Mouse (Mus musculus): ENCODE results near the gene Fgfr3. TPM values are rescaled to one million over a fixed set of nuclear protein-coding genes. Genes with fewer than 3 reads are reported as not detected.

Gene Fgfr3
- polyA plus RNA-seq, 1 experiment from 2014 or later, result 64.4 TPM

GRCm38 (mm10) chr5:33687142-33687541 is 34.3 kb upstream of the Fgfr3 start:
- no peaks in the 10 kb centered on the region for H3K9me3 ChIP-seq (ENCODE audit: control insufficient read depth, low read length)
- no peak for ATAC-seq (ENCODE audit: low read depth)
- H3K4me3 ChIP-seq (ENCODE audit: low read length), result no peak overlapping the region
- H3K4me2 ChIP-seq (ENCODE audit: low read depth, low read length), result no peak overlapping the region
- peaks cover 33% of the 10 kb centered on the region for H3K4me1 ChIP-seq (replicated peaks; ENCODE audit: control insufficient read depth, insufficient read depth, low read length)
- no peaks in the 10 kb centered on the region for H3K36me3 ChIP-seq (ENCODE audit: control insufficient read depth, insufficient read depth, low read length)
- no peak overlapping the region for H3K9ac ChIP-seq (ENCODE audit: low read length)
- H3K27ac ChIP-seq (ENCODE audit: low read length), result no peak overlapping the region
- H3K27me3 ChIP-seq (ENCODE audit: control insufficient read depth, insufficient read depth, low read depth, low read length), result no peaks in the 10 kb centered on the region
- 56% methylated on average over 4 of the region's 4 CpGs for WGBS

DNA sequence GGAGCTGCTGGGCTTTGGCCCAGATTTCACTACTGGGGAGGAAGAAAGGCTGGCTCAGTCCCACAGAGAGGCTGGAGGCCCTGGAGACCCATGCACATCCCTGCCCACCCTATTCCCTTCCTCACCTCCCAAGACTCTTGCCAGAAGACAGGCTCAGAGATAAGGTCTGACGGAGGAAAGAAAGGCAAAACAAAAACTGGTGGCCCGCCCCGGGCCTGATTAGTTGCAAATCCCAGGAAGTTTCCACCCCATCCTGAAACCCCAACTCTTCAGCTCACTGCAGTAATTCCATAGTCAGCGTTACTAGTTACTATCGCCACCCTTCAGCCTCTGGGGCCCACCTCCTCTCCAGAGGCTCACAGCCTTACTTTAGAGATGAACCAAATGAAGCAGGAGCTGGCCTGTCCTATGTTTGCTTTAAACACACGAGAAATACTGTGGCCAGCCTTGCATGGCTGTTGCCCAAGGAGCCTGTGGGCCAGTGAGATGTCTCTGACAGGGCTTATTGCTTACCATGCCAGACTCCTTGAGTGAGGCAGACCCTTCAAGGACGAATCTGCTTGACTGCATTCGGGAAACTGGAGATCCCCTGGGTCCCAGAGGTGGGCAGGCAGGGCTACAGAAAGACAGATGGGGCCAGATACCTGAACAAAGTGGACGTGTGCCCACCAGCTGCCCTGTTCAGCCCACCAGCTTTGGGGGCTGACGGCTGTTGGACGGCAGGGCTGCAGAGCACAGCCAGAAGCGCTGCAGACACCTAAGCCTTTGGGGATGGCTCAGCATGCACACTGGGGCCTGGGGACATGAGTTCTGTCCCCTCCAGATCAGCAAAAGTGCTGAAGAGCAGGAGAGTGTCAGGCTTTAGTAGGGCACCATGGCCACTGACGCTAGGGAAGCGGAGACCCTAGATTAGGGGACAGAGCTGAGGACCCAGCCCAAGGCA is 32.9 kb upstream of the Fgfr3 start:
- peaks cover 46% of the 10 kb centered on the region for H3K4me1 ChIP-seq (replicated peaks; ENCODE audit: control insufficient read depth, insufficient read depth, low read length)
- H3K36me3 ChIP-seq (ENCODE audit: control insufficient read depth, insufficient read depth, low read length), result no peaks in the 10 kb centered on the region
- no peak overlapping the region for H3K4me3 ChIP-seq (ENCODE audit: low read length)
- WGBS, result 60% methylated on average over 14 of the region's 14 CpGs
- peak overlapping the region; percentile 39 for H3K27ac ChIP-seq (ENCODE audit: low read length)
- H3K27me3 ChIP-seq (ENCODE audit: control insufficient read depth, insufficient read depth, low read depth, low read length), result no peaks in the 10 kb centered on the region
- peak overlapping the region; percentile 52 for H3K9ac ChIP-seq (ENCODE audit: low read length)
- no peak for ATAC-seq (ENCODE audit: low read depth)
- H3K9me3 ChIP-seq (ENCODE audit: control insufficient read depth, low read length), result no peaks in the 10 kb centered on the region
- no peak overlapping the region for H3K4me2 ChIP-seq (ENCODE audit: low read depth, low read length)

DNA sequence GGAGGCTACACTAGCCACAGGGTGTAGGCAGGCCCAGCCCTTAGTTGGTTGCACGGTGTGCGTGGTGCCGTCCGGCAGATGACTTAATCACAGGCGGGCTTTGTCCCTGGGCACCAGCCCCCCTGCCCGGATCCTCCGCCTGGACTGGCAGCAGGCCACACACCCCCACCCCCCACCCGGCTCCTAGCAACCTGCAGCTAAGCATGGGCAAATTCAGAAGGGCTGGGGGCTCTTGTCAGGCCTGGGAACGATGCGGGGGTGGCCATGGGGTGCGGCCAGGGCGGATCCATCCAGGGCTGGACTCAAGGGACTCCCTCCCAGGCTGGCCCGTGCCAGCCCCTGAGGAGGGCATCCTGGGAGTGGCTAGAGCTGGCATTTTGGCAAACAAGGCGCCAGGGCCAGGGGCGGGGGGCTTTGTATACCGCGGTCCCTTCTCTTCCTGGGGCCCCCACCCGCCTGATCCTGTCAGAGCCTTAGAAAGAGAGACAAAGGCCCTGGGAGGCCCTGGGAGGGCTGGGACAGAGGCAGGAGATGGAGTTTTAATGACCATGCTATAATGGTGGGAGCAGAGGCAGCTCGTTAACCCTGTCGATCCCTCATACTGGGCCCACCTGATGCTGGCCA is 32.1 kb upstream of the Fgfr3 start:
- Histone ChIP-seq H3K27ac (ENCODE audit: low read length) (peak overlapping the region; percentile 62), H3K4me1 (replicated peaks; ENCODE audit: control insufficient read depth, insufficient read depth, low read length) (peaks cover 53% of the 10 kb centered on the region), H3K27me3 (ENCODE audit: control insufficient read depth, insufficient read depth, low read depth, low read length) (no peaks in the 10 kb centered on the region), H3K9ac (ENCODE audit: low read length) (peak overlapping the region; percentile 52), H3K4me2 (ENCODE audit: low read depth, low read length) (no peak overlapping the region), H3K9me3 (ENCODE audit: control insufficient read depth, low read length) (no peaks in the 10 kb centered on the region), H3K36me3 (ENCODE audit: control insufficient read depth, insufficient read depth, low read length) (no peaks in the 10 kb centered on the region), H3K4me3 (ENCODE audit: low read length) (no peak overlapping the region)
- peak; percentile 48; the same call in 1 of the 2 replicates for ATAC-seq (ENCODE audit: low read depth)
- 55% methylated on average over 20 of the region's 20 CpGs for WGBS

DNA sequence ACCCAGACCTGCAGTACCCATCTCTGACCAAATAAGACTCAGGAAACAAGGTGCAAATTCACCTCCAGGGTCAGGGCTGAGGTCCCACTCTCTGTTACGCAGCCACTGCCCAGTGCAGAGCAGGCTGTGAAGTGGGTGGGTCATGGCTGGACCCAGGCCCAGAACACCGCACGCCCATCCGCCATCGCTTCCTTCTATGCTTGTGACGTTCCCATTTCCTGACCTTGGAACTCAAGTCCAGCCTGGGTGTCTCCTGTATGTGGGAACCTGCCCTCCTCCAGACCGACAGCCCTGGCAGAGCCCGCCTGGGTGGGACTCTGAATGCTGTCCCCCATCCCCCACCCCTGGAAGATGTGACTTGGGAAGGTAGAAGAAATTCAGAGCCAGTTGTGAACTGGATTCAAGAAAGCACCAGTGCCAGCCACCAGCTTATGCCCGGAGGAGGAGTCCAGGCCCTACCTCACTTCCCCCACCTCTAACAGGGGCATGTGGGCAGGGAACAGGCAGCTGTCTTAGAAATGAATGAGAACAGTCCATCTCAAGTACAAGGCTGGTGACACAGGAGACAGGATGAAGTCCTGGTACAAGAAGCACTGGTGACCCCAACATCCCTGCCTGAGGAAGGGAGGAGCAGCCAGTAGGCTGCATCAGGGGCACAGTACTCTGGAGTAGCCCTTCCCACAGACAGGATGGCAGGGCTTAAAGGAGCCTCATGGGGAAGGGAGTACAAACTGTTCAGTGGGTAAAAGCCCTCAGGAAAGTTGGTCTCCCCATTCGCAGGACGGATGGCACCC is 31.4 kb upstream of the Fgfr3 start:
- Histone ChIP-seq H3K4me3 (ENCODE audit: low read length) (no peak overlapping the region), H3K9me3 (ENCODE audit: control insufficient read depth, low read length) (no peaks in the 10 kb centered on the region), H3K4me2 (ENCODE audit: low read depth, low read length) (no peak overlapping the region), H3K4me1 (replicated peaks; ENCODE audit: control insufficient read depth, insufficient read depth, low read length) (peaks cover 56% of the 10 kb centered on the region), H3K27me3 (ENCODE audit: control insufficient read depth, insufficient read depth, low read depth, low read length) (no peaks in the 10 kb centered on the region), H3K27ac (ENCODE audit: low read length) (peak overlapping the region; percentile 62), H3K36me3 (ENCODE audit: control insufficient read depth, insufficient read depth, low read length) (no peaks in the 10 kb centered on the region), H3K9ac (ENCODE audit: low read length) (peak overlapping the region; percentile 52)
- ATAC-seq (ENCODE audit: low read depth), result peak; percentile 8; the same call in 1 of the 2 replicates
- 71% methylated on average over 11 of the region's 11 CpGs for WGBS

DNA sequence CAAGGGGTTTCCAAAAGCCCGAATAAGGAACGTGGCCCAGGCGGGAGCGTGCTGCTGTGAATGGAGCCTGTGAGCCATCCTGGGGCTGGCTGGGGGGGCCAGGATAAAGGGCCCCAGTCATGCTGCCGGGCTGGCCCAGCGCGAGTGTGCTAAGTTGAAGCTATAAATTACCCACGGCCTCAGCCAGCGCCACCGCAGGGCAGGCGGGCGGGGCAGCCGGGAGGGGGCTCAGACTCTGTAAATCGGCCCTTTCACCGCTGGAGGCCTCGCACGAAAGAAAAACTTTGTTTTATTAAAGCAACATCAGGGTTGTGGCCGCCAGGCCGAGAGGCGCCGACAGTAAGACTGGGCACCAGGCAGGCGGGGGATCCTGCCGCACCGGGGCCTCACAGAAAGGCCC is 29.1 kb upstream of the Fgfr3 start:
- peak overlapping the region; percentile 0 for H3K4me2 ChIP-seq (ENCODE audit: low read depth, low read length)
- no peaks in the 10 kb centered on the region for H3K36me3 ChIP-seq (ENCODE audit: control insufficient read depth, insufficient read depth, low read length)
- H3K9me3 ChIP-seq (ENCODE audit: control insufficient read depth, low read length), result no peaks in the 10 kb centered on the region
- no peaks in the 10 kb centered on the region; the same call in 1 of the 2 replicates for H3K27me3 ChIP-seq (ENCODE audit: control insufficient read depth, insufficient read depth, low read depth, low read length)
- H3K9ac ChIP-seq (ENCODE audit: low read length), result peak overlapping the region; percentile 33
- H3K4me3 ChIP-seq (ENCODE audit: low read length), result no peak overlapping the region
- peaks cover 66% of the 10 kb centered on the region for H3K4me1 ChIP-seq (replicated peaks; ENCODE audit: control insufficient read depth, insufficient read depth, low read length)
- peak overlapping the region; percentile 90 for H3K27ac ChIP-seq (ENCODE audit: low read length)
- ATAC-seq (ENCODE audit: low read depth), result peak; percentile 24
- WGBS, result 4% methylated on average over 24 of the region's 24 CpGs

DNA sequence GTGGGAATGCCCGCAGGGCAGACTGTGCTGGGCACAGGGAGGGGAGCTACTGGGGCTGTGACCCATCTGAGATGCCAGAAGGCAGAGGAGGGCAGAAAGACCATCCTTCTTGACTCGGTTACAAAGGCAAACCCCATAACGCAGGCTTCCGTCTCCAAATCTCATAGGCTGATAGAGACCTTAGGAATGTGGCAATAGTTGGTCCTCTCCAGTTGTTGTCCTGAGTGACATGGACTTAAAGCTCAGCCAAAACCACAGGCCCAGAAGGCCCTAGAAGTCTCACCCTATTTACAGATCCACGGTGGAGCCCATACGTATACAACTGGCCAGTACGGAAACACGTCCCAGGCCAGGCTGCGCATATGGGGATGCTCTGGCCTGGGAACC is 27.0 kb upstream of the Fgfr3 start:
- Histone ChIP-seq H3K4me2 (ENCODE audit: low read depth, low read length) (peak overlapping the region; percentile 87), H3K4me1 (replicated peaks; ENCODE audit: control insufficient read depth, insufficient read depth, low read length) (peaks cover 65% of the 10 kb centered on the region), H3K9ac (ENCODE audit: low read length) (peak overlapping the region; percentile 38), H3K4me3 (ENCODE audit: low read length) (no peak overlapping the region), H3K27ac (ENCODE audit: low read length) (peak overlapping the region; percentile 98), H3K36me3 (ENCODE audit: control insufficient read depth, insufficient read depth, low read length) (no peaks in the 10 kb centered on the region), H3K27me3 (ENCODE audit: control insufficient read depth, insufficient read depth, low read depth, low read length) (no peaks in the 10 kb centered on the region; the same call in 1 of the 2 replicates), H3K9me3 (ENCODE audit: control insufficient read depth, low read length) (no peaks in the 10 kb centered on the region)
- WGBS, result 51% methylated on average over 9 of the region's 9 CpGs
- ATAC-seq (ENCODE audit: low read depth), result no peak

DNA sequence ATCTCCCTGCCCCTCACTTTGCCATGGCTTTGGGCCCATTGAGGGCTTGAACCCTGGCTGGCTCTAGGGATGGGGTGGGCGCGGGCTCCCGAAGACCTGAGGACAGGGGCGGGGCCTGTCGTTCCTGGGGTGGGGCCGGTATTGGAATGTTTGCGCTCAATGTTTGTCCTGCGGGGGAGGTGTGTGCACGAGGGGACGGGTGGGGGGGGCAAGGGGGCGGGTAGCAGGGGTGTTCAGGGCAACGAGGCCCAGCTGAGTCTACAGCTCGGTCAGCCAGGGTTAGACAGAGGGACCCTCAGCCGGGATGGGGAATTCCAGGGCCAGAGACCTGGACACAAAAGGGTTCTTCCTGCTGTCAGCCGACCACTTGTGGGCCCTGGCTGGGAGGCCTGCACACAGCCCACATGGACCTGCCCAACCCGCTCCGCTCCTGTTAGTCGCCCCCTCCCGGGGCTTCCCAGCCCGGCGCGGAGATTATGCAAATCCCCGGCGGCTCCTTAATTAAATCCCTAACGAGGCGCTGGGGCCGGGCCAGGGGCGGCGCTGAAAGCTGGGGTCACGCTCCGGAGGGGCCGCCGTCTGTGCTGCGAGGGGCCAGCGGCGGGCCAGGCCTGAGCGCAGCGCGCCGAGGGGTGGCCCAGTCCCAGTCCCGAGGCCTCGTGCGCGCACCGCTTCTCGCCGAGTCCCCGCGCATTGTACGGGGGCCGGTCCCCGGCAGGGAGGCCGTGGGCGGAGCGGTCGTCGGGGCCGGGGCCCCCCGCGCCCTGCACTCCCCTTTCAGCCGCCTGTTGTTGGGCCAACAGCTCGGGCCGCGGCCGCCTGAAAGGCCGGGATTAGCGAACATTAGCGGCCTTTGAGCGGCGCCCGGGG is 26.4 kb upstream of the Fgfr3 start:
- WGBS, result 2% methylated on average over 54 of the region's 71 CpGs
- ATAC-seq (ENCODE audit: low read depth), result peak; percentile 57
- Histone ChIP-seq H3K4me3 (ENCODE audit: low read length) (peak overlapping the region; percentile 50), H3K36me3 (ENCODE audit: control insufficient read depth, insufficient read depth, low read length) (no peaks in the 10 kb centered on the region), H3K27me3 (ENCODE audit: control insufficient read depth, insufficient read depth, low read depth, low read length) (no peaks in the 10 kb centered on the region; the same call in 1 of the 2 replicates), H3K9me3 (ENCODE audit: control insufficient read depth, low read length) (no peaks in the 10 kb centered on the region), H3K27ac (ENCODE audit: low read length) (peak overlapping the region; percentile 98), H3K4me2 (ENCODE audit: low read depth, low read length) (peak overlapping the region; percentile 87), H3K9ac (ENCODE audit: low read length) (peak overlapping the region; percentile 78), H3K4me1 (replicated peaks; ENCODE audit: control insufficient read depth, insufficient read depth, low read length) (peaks cover 62% of the 10 kb centered on the region)

GRCm38 (mm10) chr5:33695718-33696121 is 25.8 kb upstream of the Fgfr3 start:
- 9% methylated on average over 21 of the region's 24 CpGs for WGBS
- Histone ChIP-seq H3K36me3 (ENCODE audit: control insufficient read depth, insufficient read depth, low read length) (no peaks in the 10 kb centered on the region), H3K4me1 (replicated peaks; ENCODE audit: control insufficient read depth, insufficient read depth, low read length) (peaks cover 63% of the 10 kb centered on the region), H3K4me3 (ENCODE audit: low read length) (peak overlapping the region; percentile 50), H3K4me2 (ENCODE audit: low read depth, low read length) (peak overlapping the region; percentile 87), H3K9me3 (ENCODE audit: control insufficient read depth, low read length) (no peaks in the 10 kb centered on the region), H3K9ac (ENCODE audit: low read length) (peak overlapping the region; percentile 78), H3K27ac (ENCODE audit: low read length) (peak overlapping the region; percentile 98), H3K27me3 (ENCODE audit: control insufficient read depth, insufficient read depth, low read depth, low read length) (no peaks in the 10 kb centered on the region; the same call in 1 of the 2 replicates)
- peak; percentile 37 for ATAC-seq (ENCODE audit: low read depth)
